Mouse (Mus musculus): Measurements from ENCODE around the gene Parvb. TPM values are rescaled to one million over a fixed set of nuclear protein-coding genes. Genes with fewer than 3 reads are reported as not detected.

Parvb gene
- total and polyA plus RNA-seq, 3 experiments: 0.04 to 2.3 TPM; not detected in 1

GRCm38 (mm10) chr15:84301641-84302420 lies 70.0 kb downstream of the Parvb start:
- Histone ChIP-seq H3K9me3 (replicated peaks; ENCODE audit: low read length) (no peaks in the 10 kb centered on the region), H3K4me2 (ENCODE audit: insufficient read depth, low read depth, poor library complexity, severe bottlenecking) (peak overlapping the region; percentile 44), H3K4me1 (ENCODE audit: control insufficient read depth in 1 of 2, insufficient read depth in 2 of 2) (peaks cover 41 to 76% of the 10 kb centered on the region in 2 experiments), H3K4me3 (replicated peaks in 1 of 3; ENCODE audit: low read depth in 2 of 3, low read length in 2 of 3, poor library complexity in 1 of 3) (peak overlapping the region in 1 of 3 experiments; percentile 40), H3K9ac (ENCODE audit: insufficient read depth, low read depth) (peak overlapping the region; percentile 11), H3K27me3 (replicated peaks) (peaks cover 2% of the 10 kb centered on the region), H3K27ac (ENCODE audit: insufficient read depth, low read depth) (peak overlapping the region; percentile 21; the same call in 1 of the 2 replicates), H3K36me3 (replicated peaks in 1 of 2; ENCODE audit: control insufficient read depth in 1 of 2, insufficient read depth in 1 of 2, low read length in 1 of 2) (no peaks in the 10 kb centered on the region), H3K79me2 (replicated peaks; ENCODE audit: control insufficient read depth, extremely low read depth, insufficient read depth, poor library complexity, severe bottlenecking) (no peaks in the 10 kb centered on the region)
- no peak for TF ChIP-seq KAT2A (IDR thresholded peaks at IDR 0.05; ENCODE audit: insufficient replicate concordance, low read length)
- no peak for TF ChIP-seq ZMIZ1 (IDR thresholded peaks at IDR 0.05; ENCODE audit: low read depth, low read length)
- peak; percentile 39; the same call in 1 of the 2 replicates for TF ChIP-seq MEF2A (IDR thresholded peaks at IDR 0.05; ENCODE audit: borderline replicate concordance, low read depth, low read length)
- no peak for TF ChIP-seq PAX5 (IDR thresholded peaks at IDR 0.05; ENCODE audit: low read length)
- 0 out of 2 replicates have a peak, but pooled peaks have one; percentile 60 for TF ChIP-seq MAFK (IDR thresholded peaks at IDR 0.05; ENCODE audit: insufficient replicate concordance, low read length)
- TF ChIP-seq TBP (conservative IDR thresholded peaks at IDR 0.05; ENCODE audit: low read depth, low read length): no peak
- TF ChIP-seq MAX (IDR thresholded peaks at IDR 0.05; ENCODE audit: low read length): no peak
- no peak for TF ChIP-seq RAD21 (IDR thresholded peaks at IDR 0.05; ENCODE audit: low read depth, low read length)
- 0 out of 2 replicates have a peak, but pooled peaks have one; percentile 7 for TF ChIP-seq TCF12 (IDR thresholded peaks at IDR 0.05; ENCODE audit: low read depth, low read length)
- no peak for TF ChIP-seq ZC3H11A (IDR thresholded peaks at IDR 0.05; ENCODE audit: low read depth, low read length)
- TF ChIP-seq ELF1 (IDR thresholded peaks at IDR 0.05; ENCODE audit: low read depth, low read length): no peak
- no peak for TF ChIP-seq E2F4 (IDR thresholded peaks at IDR 0.05; ENCODE audit: insufficient replicate concordance, low read depth, low read length)
- no peak for TF ChIP-seq GABPA (IDR thresholded peaks at IDR 0.05; ENCODE audit: insufficient replicate concordance, low read depth, low read length)
- TF ChIP-seq MAZ (IDR thresholded peaks at IDR 0.05; ENCODE audit: low read depth, low read length): no peak
- TF ChIP-seq JUN (IDR thresholded peaks at IDR 0.05; ENCODE audit: insufficient read depth, low read depth, low read length): no peak
- 0 out of 2 replicates have a peak, but pooled peaks have one; percentile 3 for TF ChIP-seq MYC (IDR thresholded peaks at IDR 0.05; ENCODE audit: low read depth, low read length)
- no peak for TF ChIP-seq POLR2A (IDR thresholded peaks at IDR 0.05; ENCODE audit: low read depth, low read length)
- TF ChIP-seq CHD1 (IDR thresholded peaks at IDR 0.05; ENCODE audit: low read depth, low read length): no peak
- TF ChIP-seq IRF4 (IDR thresholded peaks at IDR 0.05; ENCODE audit: low read depth, low read length): no peak; the same call in 1 of the 2 replicates
- TF ChIP-seq NELFE (IDR thresholded peaks at IDR 0.05; ENCODE audit: low read depth, low read length): no peak
- TF ChIP-seq MXI1 (IDR thresholded peaks at IDR 0.05; ENCODE audit: low read depth, low read length): peak; percentile 15; the same call in 1 of the 2 replicates
- no peak for TF ChIP-seq CHD2 (IDR thresholded peaks at IDR 0.05; ENCODE audit: low read length)
- no peak for TF ChIP-seq SIN3A (IDR thresholded peaks at IDR 0.05; ENCODE audit: low read length)
- no peak for TF ChIP-seq USF2 (conservative IDR thresholded peaks at IDR 0.05; ENCODE audit: low read depth, low read length)
- TF ChIP-seq JUND (conservative IDR thresholded peaks at IDR 0.05; ENCODE audit: low read depth, low read length): no peak
- no peak for TF ChIP-seq HCFC1 (IDR thresholded peaks at IDR 0.05; ENCODE audit: low read depth, low read length)
- no peak for TF ChIP-seq NRF1 (IDR thresholded peaks at IDR 0.05; ENCODE audit: low read depth, low read length)
- TF ChIP-seq BHLHE40 (IDR thresholded peaks at IDR 0.05; ENCODE audit: low read depth, low read length): peak; percentile 84
- no peak for TF ChIP-seq CTCF (conservative IDR thresholded peaks at IDR 0.05 in 1 of 2, IDR thresholded peaks at IDR 0.05 in 1 of 2; ENCODE audit: low read depth in 2 of 2, low read length in 2 of 2)
- TF ChIP-seq ZNF384 (IDR thresholded peaks at IDR 0.05; ENCODE audit: low read depth, low read length): no peak
- TF ChIP-seq USF1 (IDR thresholded peaks at IDR 0.05; ENCODE audit: low read depth, low read length): no peak
- no peak for TF ChIP-seq RCOR1 (conservative IDR thresholded peaks at IDR 0.05; ENCODE audit: low read depth, low read length)
- no peak for TF ChIP-seq SMC3 (IDR thresholded peaks at IDR 0.05; ENCODE audit: low read depth, low read length)
- no peak for TF ChIP-seq UBTF (IDR thresholded peaks at IDR 0.05; ENCODE audit: low read depth, low read length)
- peak; percentile 47 for TF ChIP-seq ETS1 (conservative IDR thresholded peaks at IDR 0.05; ENCODE audit: low read depth, low read length)
- no peak for TF ChIP-seq ZKSCAN1 (IDR thresholded peaks at IDR 0.05; ENCODE audit: borderline replicate concordance, low read depth, low read length)
- TF ChIP-seq EP300 (IDR thresholded peaks at IDR 0.05; ENCODE audit: low read length): no peak
- TF ChIP-seq POLR2AphosphoS2 (IDR thresholded peaks at IDR 0.05; ENCODE audit: low read depth, low read length): no peak
- DNase-seq (ENCODE audit: extremely low read depth): peak; percentile 55
- in situ Hi-C loops (cut with MboI; ENCODE audit: low pct_ligation_motif_present, low pct_unique_long_range_greater_than_20kb, low sequenced_read_pairs): no loop called here
- dilution Hi-C loops (cut with MboI; ENCODE audit: extremely low pct_ligation_motif_present, extremely low pct_unique_long_range_greater_than_20kb, low sequenced_read_pairs): no loop called here

Data from CH12.LX (cell line).